Mouse (Mus musculus) right cerebral cortex, postnatal 4 days (tissue): ENCODE results near the gene Acly.

Experiments
- DNase-seq: peaks from one replicate; pipeline ENCODE4 v3.0.0-alpha.2; 2022

Acly gene

GRCm38 (mm10) chr11:100504990-100505660, 22.7 kb downstream of the Acly start:
- DNase-seq = no peak

GRCm38 (mm10) chr11:100501321-100501720, 26.5 kb downstream of the Acly start:
- no peak for DNase-seq

GRCm38 (mm10) chr11:100500651-100501050, 27.1 kb downstream of the Acly start:
- DNase-seq = no peak

DNA sequence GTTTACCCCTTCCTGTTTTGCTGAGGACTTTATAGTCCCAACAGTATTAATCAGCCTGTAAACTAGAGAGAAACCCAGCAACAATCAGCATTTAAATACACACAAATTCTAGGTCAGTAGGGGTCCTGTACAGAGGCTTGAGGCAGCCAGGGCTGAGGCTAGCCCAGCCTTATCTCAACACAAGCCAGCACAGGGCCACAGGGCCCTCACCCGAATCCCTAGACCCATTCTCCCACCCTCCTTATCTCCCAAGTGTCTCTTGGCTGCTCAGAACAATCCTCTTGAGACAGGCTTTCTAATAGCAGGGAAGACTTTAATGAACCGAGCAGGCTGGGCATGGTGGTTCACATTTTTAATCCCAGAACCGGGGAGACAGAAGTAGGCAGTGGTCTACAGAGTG, 27.6 kb downstream of the Acly start:
- DNase-seq = no peak

GRCm38 (mm10) chr11:100493771-100494170, 34.0 kb downstream of the Acly start:
- no peak for DNase-seq

GRCm38 (mm10) chr11:100490951-100491350, 36.8 kb downstream of the Acly start:
- no peak for DNase-seq

GRCm38 (mm10) chr11:100485801-100486538, 41.8 kb downstream of the Acly start:
- DNase-seq = no peak

DNA sequence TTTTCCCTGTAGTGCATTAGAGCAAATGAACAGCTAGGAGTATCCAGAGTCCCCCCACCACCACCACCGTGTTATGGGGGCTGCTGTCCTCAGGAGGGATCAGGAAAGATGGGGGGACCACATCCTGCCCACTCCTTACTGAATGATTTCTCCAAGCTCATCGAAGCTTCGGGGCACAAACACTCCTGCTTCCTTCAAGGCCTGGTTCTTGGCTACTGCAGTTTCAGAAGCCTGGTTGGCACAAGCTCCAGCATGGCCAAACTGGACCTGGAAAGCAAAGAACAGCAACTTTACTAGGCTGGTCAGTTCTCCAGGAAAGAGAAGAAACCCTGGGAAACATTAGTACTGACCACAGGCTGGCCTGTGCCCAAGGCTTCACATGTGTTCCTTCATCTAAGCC, 43.3 kb downstream of the Acly start:
- no peak for DNase-seq

GRCm38 (mm10) chr11:100479152-100479551, 48.6 kb downstream of the Acly start:
- no peak for DNase-seq

- no peak for DNase-seq
These were observed 51.5 kb downstream of the Acly start for GRCm38 (mm10) chr11:100476281-100476680.

- no peak for DNase-seq
These were observed 54.9 kb downstream of the Acly start for GRCm38 (mm10) chr11:100472935-100473295.

GRCm38 (mm10) chr11:100472197-100472934, 55.4 kb downstream of the Acly start, which contains the start of gene Klhl11:
Gene Klhl11 (minus strand): TSS chr11:100472741.
- peak; percentile 89 for DNase-seq

DNA sequence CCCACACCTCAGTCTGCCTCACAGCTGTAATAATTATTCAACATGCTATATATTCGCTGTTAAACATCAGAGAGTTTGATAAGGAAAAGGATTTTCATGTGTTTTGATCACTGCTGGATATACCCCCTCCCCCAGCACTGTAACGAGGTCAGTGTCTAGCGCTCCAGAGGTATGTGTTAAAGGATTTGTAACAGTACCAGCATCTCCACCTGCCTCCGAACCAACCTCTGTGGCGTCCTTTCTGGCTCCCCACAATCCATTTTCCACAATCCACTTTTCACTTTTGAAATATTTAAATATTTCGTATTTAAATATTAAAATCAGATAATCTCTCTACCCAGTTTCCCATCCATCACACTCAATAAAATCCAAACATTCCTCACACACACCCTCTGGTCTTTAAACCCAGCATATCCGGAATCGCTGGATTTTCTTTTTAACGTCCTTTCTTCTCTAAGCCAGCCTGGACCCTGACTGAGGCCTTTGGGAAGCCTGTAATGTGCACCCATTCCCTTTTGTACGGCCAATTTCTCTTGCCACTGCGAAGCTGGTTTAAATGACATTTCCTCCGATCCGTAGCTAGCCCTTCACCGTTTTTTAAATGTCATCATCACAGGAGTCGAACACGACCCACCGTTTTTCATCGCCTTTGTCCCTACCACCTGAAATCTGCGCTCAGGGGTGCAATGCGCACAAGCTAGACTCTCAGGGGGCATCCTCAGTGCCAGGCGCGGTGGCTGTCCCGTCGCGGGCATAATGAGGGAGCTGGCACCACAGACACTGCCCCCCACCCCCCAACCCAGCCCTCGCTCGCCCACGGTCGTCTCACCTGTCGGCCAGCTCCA, 56.2 kb downstream of the Acly start:
- DNase-seq = no peak

GRCm38 (mm10) chr11:100465833-100466232, 62.0 kb downstream of the Acly start:
- DNase-seq = no peak

- no peak for DNase-seq
These were observed 62.5 kb downstream of the Acly start for GRCm38 (mm10) chr11:100465229-100465792.

- DNase-seq = no peak
These were observed 65.1 kb downstream of the Acly start for GRCm38 (mm10) chr11:100462699-100463098.

- DNase-seq = no peak
These were observed 70.1 kb downstream of the Acly start for GRCm38 (mm10) chr11:100457711-100458110.

DNA sequence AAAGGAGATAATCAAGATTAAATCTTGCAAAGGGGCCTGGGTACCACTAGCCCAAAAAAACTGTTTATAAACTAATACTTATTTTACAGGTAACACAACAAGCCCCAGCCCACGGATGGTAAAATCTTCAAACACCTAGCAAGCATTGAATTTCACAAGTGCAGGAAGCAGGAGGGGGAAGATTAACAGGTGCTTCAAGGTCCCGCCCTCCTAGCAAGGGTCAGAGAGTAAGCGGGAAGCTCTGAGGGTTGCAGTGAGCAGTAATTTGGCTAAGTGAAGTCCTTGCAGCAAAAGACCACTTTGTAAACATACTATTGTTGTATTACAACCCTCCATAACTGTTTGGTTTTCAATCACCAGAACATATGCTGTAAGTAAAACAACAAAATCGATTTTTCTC, 70.6 kb downstream of the Acly start:
- no peak for DNase-seq

GRCm38 (mm10) chr11:100442625-100443024, 85.2 kb downstream of the Acly start:
- DNase-seq = no peak

- DNase-seq = no peak
These were observed 86.0 kb downstream of the Acly start, which contains the start of the genes Nt5c3b and Klhl10 for GRCm38 (mm10) chr11:100441797-100442196. Gene Nt5c3b (minus strand): TSS chr11:100441808. Gene Klhl10 (plus strand): TSS chr11:100441917.

GRCm38 (mm10) chr11:100440691-100441522, 86.9 kb downstream of the Acly start:
- DNase-seq = peak; percentile 85
